Mouse (Mus musculus) erythroid progenitor cell, adult 5-6 weeks (primary cell): Measurements from ENCODE around the gene Eed. TPM values are rescaled to one million over a fixed set of nuclear protein-coding genes. Genes with fewer than 3 reads are reported as not detected.
"Not testable (repeated sequence)": the region's sequence is repeated elsewhere in the genome, so short reads cannot be mapped to it uniquely, and the experiment has no call there.

Source experiments
- ATAC-seq: replicated peaks from 2 replicates; pipeline ENCODE4 v1.8.0; 2016; ENCODE audit warnings: moderate number of reproducible peaks, mild to moderate bottlenecking, moderate TSS enrichment, inconsistent platforms; ENCODE audit not compliant: poor library complexity, low FRiP score, severe bottlenecking
- total RNA-seq, 2 experiments: library from RNA; stranded (forward) in 1 of 2; stranded (reverse) in 1 of 2; fragments of 150-400 nt in 1 of 2; fragments of 186-747, 209-891 nt in 1 of 2; gene quantifications; 2 replicates each; pipeline versions ENCODE4 v1.2.3 to v1.2.4; 2015 to 2017; ENCODE audit warnings: low replicate concordance in 2 of 2

The Eed gene
- total RNA-seq (2015; ENCODE audit: low replicate concordance) (96.0 and 143 TPM in 2 replicates), total RNA-seq (2017; ENCODE audit: low replicate concordance) (68.2 and 143 TPM in 2 replicates)

DNA sequence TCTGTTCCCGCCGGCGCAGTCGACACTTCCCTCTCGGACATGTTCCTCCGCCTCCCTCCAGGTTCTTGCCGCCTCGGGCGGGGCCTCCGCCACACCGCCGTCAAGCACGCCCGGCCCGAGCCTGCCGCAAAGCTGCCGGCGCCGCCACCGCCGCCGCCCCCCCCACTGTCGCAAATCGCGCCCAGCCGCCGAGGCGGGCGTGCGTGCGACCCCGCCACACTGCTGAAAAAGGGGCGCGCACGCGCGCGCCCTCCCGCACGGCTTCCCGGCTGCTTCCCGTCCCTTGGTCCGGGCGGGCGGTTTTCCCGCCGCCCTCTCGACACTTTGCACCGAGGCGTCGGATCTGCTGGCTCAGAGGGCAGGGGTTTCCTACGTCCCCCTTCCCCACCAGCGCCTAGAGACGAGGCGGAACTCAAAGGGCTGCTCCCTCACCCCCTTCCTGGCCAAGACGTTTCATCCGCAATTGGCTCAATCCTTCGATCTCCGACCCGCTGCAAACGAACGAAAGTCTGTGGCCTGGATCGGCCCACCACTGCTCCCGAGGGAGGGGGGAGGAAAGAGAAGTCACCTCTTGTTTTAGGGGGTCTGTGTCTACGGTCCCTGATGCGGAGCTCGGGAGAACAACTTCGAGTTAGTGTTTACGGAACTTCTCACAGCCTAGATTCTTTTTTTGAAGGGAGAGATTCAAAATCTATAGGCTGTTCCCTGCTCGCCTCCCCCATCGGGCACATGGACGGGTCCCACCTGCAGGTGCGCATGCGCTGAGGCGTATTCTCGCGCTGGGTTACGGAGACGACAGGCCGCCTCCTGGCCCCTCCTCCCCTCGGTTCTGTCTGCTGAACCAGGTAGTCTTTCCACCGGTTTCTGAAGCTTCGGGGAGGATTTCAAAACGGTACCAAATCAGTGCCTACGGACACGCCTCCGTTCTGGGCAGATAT is at the start of gene Eed:
Eed (minus strand) TSS at position 499 of the 938 bp plus-strand sequence.
- ATAC-seq = peak; percentile 94

DNA sequence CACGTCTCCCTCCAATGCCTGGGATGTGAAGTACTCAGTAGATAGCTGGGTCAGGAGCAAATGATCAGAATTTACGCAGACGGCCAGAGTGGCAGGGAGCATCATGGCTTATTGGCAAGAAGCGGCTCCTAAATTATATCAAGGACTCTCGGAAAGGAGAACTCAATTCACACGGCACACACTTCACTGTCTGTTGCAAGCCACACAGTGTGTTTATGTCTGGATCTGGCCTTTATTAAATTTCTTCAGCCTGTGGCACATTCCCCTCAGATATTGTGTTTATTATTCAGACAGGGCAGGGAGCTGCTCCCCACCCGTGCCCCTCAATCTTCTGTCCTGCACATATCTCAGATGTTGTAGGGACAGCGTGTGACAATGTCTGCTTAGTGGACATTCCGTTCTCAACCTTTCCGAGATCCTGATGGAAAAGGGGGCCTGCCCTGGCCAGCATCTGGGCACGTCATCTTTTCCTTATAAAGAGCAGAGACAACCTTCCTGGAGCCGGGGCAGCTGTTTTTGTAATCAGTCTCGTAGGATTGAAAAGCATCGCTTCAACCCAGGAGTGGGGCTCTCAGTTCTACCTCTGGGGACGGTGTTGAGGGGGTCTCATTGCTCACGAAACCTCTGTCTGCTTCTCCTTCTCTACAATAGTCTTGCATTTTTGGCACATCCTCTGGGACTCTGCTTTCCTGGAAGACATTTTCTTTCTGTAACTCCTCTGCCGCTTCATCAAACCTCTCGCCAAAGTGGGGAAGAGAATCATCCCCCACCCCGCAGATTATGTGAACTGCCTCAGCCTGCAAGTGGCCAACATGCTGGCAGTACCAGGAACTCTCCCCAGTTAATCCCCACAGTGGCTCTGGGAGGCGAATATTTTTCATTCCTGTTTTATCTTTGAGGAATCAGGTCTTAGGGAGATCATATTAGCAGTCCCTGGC is 49.0 kb upstream of the Eed start:
- no peak for ATAC-seq

DNA sequence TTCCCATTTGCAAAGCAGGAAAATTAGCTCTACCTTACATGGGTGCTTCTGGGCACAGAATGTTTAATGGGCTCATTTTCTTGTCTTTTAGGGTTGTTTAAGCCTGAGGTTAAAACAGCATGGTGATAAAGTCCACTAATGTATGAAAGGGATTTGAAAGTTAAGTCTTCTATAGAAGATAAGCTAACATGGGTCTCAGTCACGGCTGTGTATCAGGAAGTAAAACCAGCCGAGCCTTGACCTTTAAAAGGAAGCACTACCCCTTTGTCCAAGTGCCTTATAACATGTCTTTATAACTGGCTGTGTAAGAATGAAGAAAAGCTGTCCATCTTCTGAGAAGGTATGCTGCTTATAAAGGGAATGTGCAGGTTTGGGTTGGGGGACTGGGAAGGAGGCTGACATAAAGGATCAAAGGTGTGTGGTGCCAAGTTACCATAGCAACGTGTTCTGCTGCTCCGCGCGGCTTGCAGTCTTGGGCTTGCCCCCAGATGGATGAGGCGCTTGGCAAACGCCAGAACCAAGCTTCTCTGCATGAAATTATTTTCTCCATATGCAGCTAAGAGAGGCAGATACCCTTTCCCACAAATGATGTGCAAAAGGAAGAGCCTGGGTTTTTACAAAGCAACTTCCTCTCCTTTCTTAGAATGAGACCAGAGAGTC is 48.2 kb upstream of the Eed start:
- ATAC-seq = no peak

DNA sequence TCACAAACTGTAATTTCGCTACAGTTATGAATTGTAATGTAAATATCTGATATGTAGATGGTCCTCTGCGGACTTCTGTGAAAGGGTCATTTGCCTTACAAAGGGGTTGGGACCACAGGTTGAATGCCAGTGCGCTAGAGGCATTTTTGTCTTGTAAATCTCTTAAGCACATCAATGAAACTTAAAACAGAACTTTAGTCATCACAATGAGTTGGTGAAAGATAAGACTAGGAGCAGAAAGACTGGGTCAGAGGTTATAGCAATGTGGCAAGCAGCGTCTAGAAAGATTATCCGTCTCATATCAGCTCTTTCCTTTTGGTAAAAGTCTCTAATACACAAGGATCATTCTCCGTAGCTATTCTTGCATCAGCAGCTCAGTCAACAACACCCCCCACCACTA is 44.2 kb upstream of the Eed start:
- ATAC-seq = no peak

DNA sequence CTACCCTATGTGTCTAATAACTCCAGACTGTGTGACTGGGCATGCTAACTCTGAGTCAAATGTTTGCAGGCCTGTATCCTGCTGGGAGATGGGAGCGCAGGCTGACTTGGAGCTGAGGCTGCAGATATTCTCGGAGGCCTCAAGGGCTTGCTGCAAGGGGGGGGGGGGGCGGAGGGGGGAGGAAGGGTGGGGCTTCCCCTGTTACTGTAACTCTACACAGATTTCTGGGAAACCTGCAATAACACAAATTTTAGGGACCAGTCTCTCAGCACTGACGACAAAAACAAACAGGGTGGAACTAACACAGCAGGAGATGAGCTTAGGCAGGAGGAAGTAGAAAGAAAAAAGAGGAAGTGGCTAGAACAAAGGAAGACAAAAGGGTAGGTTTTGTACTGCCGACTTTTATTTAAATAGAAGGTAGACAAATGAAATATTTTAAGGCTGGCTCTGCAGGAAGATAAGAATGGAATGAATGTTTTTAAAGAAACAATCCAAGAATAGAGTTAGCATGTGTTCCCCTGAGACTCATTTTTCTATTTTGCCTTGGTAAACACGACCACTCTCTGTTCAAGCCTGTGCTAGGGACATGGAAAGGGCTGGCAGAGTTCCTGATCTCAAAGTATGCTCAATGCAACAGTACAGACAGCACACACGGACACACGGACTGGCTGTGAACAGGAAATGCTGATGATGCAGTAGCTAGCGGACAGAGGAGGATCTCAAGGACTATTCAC is 42.4 kb upstream of the Eed start:
- ATAC-seq = no peak

DNA sequence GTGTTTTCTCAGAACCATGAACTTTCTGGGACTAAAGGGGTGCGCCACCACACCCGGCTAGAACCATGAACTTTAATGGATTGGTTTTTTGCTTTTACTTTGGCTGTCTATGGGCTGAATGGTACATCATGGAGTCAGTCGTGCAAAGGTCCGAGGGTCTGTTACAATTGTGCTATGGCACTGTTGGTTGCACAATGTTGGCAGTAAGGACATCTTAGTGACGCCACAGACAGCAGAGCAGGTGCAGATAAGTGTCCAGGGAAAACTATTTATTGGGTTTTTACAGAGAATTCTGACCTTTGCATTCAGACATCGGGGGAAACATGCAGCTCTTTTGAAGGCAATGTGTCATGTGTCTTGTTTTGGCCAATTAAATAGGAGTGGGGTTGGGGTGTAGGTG is 39.5 kb upstream of the Eed start:
- ATAC-seq = no peak

DNA sequence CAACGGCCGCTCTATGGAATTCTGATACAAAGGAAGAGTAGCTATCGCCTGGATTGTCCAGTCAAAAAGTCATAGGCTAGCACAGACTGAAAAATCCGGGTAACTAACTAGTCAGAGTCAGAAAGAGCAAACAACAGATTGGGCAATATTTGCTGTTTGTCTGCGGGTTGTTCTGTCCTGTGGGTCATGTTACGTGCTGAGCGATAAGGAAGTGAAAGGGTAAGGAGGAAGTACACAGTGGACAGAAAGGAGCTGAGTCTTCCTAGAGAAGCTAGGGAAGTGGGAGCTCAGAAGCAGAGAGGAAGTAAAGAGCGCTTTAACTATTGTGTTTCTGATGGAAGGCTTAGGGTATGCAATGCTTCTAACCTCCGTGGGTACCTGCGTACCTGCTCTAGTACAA is 38.8 kb upstream of the Eed start:
- 0 out of 2 replicates have a peak, but pooled peaks have one; percentile 45 for ATAC-seq

DNA sequence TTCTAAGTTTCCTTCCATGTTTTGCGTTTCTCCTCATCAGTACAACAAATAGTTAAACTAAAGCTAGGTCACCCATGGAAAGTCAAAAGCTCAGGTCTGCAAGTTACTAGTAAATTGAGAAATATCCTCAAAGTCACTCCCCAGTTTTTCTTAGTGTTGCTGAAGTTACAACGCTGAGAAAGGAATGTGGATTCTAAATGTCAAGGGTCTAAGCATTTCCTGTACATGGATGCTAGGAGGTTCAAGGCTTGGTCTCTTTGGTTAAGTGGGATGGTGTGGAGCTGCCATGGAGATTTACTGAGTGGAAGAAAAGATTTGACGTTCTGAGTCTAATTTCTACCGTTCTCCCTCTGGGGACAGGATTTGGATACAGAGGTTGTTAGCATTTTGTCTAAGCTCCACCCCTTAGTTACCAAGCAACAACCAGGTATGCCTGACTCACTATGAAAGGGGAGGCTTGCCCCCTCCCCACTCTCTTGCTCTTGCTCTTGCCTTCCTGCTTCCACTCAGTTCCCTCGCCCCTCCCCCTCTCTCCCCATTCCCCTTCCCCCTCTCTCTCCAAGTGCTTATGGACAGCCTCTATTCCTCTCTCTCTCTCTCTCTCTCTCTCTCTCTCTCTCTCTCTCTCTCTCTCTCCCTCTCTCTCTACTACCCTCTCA is 36.3 kb upstream of the Eed start:
- ATAC-seq = no peak

DNA sequence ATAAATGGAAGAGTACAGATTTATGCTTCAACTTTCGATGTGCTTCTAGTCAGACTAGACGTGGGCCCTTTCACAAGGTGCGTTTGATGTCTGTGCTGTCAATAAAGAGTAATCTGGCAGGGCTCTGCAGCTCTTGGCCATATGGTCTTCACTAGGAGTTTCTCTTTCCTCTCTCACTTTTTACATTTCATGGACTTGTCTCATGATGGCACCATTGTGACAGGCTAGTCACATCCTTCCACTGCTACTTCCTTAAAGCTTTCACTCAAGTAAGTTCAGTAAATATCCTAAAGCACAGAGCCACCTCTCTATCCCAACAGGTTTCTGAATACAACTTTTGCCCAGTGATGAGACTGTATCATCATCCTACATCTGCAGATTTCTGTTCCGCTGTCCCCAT is 35.7 kb upstream of the Eed start:
- no peak for ATAC-seq

DNA sequence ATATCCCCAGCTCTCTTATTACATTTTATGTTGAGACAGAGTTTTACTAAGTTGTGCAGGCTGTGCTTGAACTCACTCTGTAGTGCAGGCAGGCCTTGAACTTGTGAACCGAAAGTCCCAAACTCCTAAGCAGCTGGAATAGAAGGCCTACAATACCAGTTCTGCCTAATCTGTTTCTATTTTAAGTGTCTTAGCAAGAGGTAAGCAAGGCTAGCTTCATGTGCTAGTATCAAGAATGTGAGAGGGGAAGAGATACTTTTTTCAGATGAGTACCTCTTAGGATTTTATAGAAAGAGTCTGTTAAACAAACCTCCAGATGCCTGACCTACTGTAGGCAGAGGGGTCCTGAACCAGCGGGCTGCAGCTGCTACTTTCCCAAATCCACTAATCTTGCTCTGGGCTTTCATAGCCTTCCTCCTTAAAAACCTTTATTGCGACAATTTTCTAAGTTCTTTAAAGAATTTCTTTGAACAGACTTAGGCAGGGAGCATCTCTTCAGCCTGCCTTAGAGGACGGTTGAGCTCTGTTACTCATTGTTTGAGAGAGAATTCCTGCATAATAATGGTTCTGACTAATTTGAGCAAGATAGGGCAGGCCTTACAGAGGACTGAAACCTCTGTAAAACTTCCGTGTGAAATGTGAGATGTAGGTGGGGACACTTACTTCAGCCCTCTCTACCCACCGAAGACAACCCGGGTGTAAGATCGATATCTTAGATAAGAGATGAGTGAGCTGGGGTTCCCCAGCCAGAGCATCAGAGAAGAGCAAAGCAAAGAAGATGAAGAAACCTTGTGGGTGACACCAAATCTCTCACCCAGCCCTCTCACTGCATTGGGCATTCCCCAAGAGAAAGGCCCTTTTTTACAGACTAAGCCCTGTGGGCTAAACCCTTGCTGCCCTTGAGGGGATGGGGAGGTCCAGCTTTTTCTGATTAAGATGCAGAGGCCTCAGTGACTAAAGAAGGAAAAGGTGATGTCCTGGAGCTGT is 26.2 kb upstream of the Eed start:
- no peak for ATAC-seq

DNA sequence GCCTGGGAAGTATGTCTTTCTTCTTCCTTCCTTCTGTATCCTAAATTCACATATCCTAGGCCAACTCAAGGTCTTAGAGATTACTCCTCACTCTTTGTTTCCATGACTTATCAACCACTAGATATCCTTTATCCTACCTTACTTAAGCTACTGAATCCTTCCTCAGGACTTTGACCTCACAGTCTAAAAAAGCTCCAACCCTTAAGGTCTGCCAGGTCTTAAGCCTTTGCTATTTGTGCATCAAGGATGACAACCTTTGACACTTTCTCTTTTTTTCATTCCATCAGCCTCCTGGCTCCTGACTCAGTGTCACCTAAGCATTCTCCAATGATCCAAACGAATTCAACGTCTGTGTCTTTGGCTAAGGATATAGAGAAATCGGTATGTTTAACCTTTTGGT is 24.0 kb upstream of the Eed start:
- no peak for ATAC-seq

DNA sequence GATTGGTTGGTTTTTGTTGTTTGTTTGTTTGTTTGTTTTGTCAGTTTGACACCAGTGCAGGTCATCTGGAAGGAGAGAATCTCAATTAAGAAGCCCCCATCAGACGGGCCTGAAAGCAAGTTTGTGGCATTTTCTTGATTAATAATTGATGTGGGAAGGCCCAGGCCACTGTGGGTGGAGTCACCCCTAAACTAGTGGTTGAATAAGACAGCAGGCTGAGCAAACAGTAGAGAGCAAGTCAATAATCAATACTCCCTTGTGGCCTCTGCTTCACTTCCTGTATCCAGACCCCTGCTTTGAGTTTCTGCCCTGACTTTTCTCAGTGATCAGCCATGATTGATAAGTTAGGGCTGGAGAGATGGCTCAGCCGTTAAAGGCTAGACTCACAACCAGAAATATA is 21.6 kb upstream of the Eed start:
- no peak for ATAC-seq

DNA sequence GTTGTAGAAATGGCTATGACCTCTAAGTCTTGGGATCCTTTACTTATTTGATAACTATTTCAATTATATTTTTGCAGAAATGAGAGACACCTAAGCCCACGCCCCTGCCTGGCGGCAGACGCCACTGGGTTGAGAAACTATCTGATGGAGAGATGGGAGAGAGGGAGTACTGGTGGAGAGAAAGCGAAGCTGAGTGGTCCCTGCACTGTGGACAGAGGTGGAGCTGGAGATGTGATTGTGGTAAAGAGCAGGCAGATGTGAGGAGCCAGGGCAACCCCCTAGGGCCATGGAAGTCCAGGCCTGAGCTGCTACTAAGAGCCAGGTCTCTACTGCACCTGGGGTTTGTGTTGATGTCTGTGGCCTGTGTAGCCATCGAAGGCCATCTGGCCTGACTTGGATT is 18.7 kb upstream of the Eed start:
- no peak for ATAC-seq

DNA sequence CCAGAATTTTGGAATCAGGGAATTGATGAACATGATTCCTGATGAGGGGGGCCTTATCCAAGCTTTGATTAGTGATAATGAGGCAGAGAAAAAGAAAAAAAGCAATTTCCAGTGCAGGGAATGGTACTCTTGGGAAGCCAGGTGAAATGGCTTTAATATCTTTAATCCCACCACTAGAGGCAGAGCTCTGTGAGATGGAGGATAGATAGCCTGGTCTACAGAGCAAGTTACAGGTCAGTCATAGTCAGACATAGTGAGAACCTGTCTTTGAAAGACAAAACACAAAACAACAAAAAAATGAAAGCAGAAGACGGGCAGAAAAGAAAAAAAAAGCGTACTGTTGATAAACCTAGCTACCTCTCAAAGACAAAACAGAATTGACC is 17.8 kb upstream of the Eed start:
- ATAC-seq = peak; percentile 82

DNA sequence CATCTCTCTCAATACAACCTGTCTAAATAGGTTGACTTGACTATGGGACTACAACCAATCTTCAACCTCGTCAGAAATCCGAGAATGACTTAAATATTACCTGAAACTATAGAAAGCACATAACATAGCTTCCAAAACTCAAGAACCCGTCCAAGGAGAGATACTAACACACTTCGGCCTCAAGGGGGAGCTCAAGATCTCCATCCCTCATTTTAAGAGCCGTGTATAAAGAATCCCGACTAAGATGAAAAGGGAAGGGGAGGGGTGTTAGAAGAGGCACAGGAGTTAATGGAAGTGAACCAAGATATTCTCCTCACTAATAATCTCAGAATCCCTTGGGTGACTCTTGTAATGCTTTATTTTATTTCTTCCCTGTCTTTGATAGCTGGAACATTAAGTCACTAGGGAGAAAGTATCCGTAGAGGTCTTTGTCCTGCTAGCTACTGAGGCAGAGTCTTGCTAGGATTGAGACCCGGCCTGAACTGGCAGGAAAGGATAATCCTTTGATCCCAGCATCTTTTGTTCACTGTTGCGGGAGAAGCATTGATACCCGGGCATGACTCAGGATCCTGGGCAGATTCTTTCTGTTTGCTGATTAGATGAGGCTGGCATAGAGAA is 17.3 kb upstream of the Eed start:
- ATAC-seq = peak; percentile 89

DNA sequence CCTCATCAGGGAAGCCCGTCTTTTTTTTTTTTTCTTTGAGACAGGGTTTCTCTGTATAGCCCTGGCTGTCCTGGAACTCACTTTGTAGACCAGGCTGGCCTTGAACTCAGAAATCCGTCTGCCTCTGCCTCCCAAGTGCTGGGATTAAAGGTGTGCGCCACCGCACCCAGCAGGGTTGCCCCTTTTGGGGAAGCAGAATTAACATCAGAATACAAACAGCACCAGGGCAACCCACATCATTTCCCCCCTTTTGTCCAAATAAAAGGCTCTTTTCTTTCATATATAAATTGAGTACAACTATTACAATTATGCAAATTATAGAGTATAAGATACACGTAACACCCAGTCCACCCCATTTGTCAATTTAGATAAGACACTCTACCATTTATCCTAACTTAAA is 16.7 kb upstream of the Eed start:
- ATAC-seq = not testable (repeated sequence)

DNA sequence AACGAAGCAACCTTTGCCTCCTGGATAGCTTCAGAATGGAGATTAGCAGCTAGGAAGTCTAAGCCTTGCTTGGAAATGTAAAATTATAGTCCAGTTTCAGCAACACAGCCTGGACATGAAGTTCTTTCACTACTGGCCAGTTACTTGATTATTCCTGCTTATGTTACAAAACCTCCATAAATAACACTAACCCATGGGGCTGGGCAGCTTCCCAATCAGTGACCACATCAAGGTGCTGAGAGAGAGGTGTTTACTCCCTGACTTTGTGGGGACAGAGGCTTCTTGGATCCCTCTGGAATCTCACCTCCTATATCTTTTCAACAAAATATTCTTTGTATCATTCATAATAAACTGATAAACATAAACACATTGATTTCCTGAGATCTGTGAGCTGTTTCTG is 12.3 kb upstream of the Eed start:
- no peak for ATAC-seq
